Mouse (Mus musculus): ENCODE data around the gene Inpp4a.
A peak's percentile ranks its signal among the peaks of the same experiment; 100 is the strongest.

The Inpp4a gene

DNA sequence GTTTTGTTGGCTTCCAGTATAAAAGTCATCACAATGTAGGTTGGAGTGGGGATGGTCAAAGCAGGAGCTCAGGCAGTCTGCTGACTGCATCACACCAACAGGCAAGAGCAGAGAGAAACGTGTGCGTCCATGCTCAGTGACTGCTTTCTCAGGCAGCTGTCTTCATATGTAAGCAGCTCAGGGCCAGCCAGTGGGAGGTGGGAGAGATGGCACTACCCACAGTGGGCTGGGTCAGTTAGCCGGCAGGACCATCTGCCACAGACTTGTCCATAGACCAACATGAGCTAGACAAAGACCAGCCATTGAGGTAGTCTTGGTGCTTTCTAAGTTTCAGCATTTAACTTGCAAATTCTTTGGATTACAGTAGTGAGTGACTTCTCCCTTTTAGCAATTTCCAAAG lies 56.6 kb downstream of the Inpp4a start:
- no peak for DNase-seq (ENCODE audit: low read depth, low spot score)

DNA sequence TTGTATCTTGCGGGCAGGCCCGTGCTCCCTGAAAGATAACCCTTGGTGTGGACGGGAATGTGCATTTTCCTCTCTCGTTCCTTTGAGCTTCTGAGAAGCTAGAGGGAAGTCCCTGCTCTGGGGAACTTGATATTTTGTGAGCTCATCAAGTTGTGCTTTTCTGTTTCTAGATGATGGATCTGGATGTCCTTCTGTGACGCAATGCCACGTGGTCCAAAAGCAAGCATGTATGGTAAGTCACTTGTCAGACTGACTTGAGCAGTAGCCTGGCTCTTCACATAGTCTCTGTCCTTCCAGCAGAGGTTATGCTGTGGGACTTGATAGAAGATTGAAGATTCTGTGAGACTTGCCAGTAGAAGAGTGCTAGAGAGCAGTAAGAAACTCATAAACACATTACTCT lies 57.5 kb downstream of the Inpp4a start:
- no peak for DNase-seq (ENCODE audit: low read depth, low spot score)

DNA sequence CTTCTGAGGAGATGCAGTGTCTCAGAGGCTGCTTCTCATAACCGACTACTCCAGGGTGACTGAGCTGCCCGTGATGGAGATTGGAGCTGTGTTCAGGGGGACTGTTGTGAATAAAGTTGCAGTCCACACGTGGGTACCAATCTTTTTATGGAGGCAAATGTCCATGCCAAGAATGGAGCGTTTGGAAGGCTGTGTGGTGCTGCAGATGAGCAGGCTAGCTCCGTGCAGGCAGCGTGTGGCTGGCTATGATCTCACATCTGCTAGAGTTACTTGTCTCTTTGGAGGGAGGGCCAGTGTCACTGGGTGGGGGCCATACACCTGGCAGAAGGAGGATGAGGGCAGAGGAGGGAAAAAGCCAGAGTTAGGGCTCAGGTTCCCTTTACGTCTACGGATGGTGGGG lies 59.0 kb downstream of the Inpp4a start:
- DNase-seq (ENCODE audit: low read depth, low spot score) = no peak

DNA sequence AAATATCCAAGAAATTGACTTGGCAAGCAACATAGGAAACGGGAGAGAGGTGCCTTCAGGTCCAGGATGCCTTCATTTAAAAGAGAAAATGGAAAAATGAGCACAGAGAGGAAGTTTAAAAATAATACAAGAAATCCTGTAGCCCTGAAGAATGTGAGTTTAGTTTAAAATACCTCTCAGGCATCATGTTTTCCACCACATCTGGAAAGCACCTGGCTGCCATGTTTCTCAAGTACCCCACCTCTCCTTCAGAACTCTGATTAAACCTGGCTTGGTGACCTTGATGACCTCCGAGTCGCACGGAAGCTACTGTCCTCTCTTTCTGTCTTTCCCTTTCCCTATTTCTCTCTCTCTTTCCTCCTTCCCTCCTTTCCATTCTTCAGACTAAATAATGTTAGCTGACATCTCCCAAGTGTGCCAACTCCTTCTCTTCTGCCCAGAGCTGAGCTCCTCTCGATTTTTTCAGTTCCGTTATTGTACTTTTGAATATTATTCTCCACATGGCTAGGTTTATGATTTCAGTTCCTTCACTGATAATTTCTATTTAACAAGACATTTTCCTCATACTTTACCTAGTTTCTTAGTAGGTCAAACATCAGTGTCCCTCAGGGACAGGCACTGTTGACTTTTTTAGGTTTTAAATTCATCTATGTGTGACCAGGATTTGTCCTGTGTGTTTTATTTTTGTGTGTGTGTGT lies 59.9 kb downstream of the Inpp4a start:
- DNase-seq (ENCODE audit: low read depth, low spot score) = no peak

DNA sequence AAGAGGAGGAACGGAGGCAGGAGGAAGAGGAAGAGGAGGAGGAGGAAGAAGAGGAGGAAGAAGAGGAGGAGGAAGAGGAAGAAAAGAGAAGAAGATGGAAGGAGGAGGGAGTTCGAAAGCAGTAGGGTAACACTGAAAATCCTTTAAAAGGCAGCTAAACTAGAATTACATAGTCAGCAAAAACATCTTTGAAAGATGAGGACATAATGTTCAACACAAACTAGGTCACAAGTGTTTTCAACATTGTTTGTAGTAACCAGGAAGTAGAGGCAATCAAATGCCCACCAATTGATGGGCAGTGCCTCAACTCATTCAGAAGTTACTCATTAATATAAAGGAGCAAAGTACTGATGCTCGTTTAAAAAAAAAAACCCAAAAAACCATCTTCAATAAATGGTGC lies 61.1 kb downstream of the Inpp4a start:
- DNase-seq (ENCODE audit: low read depth, low spot score) = no peak

DNA sequence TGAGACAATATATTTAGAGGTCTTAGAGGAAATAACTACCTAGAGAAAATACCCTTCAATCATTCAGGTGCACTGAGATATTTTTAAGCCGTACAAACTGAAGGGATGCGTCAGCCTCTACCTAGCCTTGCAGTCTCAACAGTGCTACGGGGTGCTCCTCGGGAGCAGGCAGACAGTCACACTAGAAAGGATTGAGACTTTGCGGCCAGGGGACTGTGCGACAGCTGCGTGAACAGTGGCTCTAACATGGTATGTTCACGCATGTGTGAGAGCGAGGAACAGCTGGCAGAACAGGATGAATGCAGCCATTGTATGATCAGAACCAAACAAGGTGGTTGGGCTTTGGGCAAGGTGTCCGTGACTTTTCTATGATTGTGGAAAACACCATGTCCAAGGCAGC lies 63.1 kb downstream of the Inpp4a start:
- DNase-seq (ENCODE audit: low read depth, low spot score) = no peak

DNA sequence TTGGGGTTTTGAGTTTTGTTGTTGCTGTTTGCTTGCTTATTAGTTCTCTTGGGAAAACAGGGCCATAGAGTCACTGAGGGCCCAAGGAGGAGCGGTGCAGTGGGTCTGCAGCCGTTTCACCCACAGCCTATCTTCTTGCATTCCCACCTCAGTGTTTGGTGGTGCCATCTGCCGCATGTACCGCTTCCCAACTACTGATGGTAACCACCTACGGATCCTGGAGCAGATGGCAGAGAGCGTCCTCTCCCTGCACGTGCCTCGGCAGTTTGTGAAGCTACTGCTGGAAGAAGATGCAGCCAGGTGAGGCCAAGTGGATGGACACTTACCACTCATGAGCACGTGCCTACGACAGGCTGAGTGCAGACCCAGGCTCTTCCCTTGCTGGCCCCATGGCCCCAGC lies 68.5 kb downstream of the Inpp4a start:
- DNase-seq (ENCODE audit: low read depth, low spot score) = no peak

DNA sequence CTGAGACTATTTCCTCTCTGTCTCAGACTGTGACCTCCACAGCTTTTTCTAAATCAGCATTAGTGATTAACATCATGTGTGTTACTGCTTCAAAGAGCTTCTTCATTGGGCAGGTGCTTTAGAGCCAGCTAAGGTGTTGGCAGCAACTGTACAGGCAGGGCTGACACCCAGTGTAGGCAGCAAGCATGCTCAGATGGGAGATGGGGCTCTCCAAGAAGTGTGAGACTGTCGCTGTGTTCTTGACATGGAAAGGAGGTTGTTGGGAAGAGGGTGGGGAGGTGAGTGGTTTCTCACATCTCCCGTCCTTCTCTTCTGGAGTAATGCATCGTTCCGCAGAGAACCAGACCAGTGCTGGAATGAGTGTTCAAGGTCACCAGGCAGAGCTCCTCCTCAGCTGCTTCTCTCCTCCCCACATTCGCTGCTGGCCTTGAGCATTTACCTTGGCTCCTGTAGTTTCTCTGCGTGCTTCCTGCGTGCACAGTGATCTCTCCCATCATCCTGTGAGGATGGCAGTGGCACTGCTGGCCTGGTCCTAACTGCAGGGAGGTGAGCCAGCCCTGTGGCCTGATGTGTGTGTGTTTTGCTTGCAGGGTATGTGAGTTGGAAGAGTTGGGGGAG lies 69.2 kb downstream of the Inpp4a start:
- no peak for DNase-seq (ENCODE audit: low read depth, low spot score)

DNA sequence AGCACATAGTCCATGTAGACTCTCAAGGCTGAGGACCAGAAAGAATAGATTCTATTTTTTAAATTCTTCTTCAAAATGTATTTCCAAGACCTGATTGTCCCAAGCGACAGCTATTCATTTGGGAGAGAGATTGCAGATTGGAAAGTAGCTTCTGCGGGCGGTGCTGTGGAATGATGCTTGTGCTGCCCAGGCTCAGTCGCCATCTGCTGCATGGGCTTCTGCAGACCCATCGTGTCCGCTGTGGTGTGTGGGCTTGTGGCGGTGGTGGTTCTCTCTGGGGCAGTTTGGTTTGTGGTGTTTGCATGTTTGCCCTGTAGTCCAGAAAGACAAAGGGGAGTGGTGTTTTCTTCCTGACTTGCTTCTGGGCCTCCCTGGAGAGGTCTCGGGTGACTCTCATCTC lies 76.5 kb downstream of the Inpp4a start:
- no peak for DNase-seq (ENCODE audit: low read depth, low spot score)

DNA sequence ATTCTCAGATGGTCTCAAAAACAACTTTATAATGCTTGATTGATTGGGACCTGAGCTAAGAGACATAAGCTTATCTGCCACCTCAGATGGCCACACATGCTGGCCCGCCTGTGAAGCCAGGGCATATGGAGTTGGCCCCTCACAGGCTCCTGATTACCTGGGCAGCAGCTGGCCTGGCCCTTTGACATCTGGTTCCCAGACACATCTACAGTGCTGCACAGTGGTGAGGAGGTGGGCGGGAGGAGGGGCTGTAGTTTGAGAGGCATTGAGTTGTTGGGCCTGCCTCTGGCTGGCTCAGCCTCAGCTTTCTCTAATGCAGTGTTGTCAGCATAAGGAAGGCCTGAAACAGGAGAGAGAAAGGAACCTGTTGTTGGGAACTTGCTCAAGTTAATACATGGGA lies 77.1 kb downstream of the Inpp4a start:
- no peak for DNase-seq (ENCODE audit: low read depth, low spot score)

DNA sequence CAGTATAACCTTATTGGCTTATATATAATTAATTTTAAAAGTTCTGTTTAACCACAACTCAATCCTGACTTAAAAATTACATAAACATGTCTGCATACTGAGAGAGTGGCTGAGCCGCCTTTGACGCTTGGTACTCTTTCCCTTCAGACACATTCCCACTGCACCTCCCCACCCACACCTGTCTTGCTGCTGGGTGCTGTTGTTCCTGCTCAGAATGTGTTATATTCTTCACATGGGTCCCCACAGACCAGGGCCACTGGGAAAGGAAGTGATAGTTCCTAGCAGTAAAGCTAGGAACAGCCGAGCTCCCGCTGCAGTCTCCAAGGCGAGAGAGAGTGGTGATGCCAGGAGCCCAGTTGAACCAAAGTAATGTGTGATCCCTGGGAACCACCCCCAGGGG lies 78.4 kb downstream of the Inpp4a start:
- no peak for DNase-seq (ENCODE audit: low read depth, low spot score)

DNA sequence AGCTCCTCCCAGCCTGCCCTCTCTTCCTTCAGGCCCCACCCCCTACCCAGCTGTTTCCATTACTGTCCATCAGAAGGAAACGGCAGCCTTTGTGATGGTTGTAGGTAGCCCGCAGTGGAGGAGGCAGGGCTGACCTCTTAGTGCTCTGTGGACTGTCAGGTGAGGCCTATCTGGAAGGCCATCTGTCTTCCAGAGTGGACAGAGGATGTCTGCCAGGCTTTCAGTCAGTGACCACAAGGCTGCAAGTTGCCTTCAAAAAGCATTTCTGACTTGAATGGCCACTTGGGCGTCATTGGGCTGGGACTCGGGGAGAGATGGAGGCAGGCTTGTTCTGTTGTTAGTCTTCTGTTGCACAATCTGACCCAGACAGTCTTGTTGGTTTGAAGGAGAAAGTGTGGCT lies 79.9 kb downstream of the Inpp4a start:
- no peak for DNase-seq (ENCODE audit: low read depth, low spot score)

DNA sequence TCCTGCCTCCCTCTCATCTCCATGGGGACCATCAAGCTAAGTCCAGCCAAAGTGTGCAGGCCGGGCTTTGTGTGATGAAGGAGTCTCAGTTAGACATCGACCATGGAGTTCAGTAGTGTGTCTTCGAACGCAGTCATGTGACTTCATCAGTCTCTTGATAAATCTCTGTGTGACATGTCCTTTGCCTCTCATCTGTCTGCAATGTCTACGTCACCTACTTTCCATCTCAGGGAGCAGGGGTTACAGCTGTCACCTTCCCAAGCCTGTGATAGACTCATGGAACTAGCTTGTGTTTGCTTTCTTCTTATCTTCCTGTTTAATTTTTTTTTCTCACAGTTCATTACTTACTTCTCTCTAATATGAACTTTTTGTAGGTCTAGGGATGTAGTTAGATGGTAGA lies 81.2 kb downstream of the Inpp4a start:
- no peak for DNase-seq (ENCODE audit: low read depth, low spot score)

DNA sequence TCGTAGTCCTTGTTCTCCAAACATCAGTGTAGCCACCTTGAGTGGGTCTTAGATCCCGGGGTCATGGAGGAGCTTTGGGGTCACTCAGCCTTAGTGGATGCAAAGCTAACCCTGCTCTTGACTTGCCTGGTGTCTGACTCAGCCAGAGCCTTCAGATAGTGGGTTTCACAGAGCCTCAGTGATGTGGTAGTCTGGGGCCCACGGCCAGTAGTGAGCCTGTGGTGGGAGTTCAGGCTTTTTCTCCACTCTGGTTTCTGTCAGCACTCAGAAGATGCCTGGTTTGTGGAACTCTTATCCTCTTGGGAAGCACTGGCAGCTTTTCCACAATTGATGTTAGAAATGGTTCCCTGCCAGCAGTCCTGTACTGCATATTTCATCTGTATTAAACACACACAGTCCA lies 84.6 kb downstream of the Inpp4a start:
- no peak for DNase-seq (ENCODE audit: low read depth, low spot score)

DNA sequence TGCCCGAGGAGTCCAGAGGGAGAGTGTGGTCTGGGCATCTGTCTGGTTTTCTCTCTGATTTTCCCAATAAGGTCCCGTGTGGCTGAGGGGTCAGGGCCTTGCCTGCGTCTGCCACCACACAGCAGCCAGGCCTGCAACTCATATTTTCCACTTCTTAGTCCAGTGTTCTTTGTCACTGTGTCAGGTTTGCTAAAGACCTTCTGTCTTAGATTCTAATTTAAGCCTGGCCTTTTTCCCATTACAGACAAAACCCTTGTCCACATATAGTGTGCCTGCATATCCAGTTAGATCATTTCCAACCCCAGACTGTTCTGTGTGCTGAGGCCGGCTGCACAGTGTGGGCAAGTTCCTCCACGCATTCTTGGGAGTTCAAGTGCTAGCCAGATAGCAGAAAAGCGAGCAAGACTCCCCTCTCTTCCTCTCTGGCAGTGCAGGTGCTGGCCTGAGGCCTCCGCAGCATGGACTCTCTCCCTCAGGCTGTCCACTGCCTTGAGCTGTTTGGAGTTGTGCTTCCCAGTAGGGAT lies 86.8 kb downstream of the Inpp4a start:
- no peak for DNase-seq (ENCODE audit: low read depth, low spot score)

DNA sequence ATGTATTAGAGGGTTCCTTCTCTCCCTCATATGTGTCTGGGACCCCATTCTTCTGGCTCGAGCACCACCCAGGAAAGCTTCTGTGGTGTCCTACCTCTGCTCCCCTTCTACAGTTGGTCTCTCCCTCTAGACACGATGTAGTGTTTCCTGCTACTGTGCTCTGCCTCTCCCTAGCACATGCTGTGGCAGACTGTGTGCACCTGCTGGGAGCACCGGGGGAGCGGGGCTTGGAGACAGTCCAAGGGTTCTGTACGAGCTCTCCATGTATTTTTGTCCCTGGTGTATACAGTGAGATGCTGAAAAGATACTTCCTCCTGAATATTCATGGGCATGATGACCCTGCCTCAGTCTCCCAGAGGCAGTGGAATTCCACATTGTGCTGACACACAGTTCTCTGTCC lies 93.5 kb downstream of the Inpp4a start:
- DNase-seq (ENCODE audit: low read depth, low spot score) = no peak

DNA sequence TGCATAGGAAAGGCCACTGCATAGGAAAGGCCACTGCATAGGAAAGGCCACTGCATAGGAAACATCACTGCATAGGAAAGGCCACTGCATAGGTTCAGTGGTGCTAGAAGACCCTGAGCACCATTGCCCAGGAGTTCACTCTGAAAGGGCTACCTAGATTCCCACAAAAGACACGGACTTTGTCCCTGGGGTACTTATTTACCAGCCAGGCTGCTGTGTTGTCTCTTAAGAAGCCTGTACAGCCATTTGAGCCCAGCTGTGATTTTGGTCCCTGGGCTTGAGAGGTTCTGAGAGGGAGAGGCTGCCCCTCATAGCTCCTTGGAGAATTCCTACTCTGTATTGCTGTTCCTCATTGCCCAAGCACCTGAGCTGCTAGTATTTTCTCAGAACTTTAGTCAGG lies 96.8 kb downstream of the Inpp4a start:
- no peak for DNase-seq (ENCODE audit: low read depth, low spot score)

DNA sequence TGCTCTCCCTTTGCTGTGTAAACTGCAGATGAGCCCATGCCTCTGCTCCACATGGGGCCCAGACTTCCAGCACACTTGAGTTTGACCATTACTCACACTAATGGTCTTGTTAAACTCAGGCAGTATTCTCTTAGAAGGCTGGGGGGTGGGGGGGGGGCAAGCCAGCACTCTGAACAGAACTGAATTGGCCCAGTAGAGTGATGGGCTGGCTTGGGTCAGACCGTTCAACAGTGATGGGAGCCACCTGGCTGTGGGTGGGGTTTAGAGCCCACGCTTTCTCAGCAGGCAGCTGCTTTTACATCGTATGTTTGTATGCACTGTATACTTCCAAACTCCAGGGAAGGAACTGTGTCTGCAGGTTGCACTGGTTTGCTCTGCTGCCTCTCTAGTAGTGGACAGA lies 99.3 kb downstream of the Inpp4a start:
- DNase-seq (ENCODE audit: low read depth, low spot score) = no peak

DNA sequence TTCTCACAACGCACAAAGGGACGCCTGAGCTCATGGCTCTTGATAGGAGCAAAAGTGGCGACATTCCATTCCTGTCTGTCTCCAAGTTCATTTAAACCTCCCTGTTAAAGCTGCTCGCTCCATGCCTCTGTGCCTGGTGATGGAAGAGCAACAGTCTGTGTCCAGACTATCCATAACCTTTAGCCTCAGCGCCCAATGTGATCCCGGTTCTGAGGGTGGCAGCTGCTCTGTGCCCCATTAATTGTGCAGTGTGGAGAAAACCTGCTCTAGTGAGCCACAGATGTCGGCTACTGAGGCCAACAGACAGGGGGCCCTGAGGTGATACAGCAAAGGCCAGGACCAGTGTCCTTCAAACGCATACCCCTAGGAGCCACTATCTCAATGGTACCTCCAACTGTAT lies 100.1 kb downstream of the Inpp4a start:
- DNase-seq (ENCODE audit: low read depth, low spot score) = no peak

DNA sequence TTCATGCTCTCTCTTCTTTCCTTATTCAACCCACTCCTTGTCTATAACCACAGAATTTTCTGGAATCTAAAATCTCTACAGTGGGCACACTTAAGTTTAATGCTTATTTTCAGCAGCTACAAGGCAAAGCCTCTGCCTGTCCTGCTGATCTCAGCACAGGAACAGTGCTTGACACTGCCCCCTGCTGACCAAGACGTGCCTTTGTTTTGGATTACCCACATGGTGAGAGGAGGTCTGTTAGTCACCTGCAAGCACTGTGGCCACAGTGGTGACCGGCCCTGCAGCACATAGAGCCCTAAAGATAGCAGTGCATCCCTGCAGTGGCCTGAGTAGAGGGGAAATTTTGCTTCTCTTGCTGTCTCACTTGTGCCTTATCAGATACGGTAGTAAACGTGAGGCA lies 102.0 kb downstream of the Inpp4a start:
- DNase-seq (ENCODE audit: low read depth, low spot score) = peak; percentile 67

DNA sequence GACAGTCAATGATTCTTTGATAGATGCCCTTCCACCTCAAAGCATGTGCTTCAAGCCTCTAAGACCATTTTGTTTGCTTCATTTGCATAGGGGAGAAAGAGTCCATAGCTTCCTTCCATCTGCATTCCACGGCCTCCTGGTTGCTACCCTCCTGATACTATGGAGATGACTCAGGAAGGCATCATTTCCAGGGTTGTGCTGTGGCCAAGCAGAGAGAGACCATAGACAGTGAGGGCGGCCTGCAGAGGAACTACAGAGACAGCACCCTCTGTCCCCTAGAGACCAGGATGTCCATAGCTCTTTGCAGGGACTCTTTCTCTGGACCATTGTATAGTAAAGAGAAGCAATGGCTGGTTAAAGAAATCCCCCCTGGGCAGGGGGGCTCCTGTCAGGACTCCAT lies 105.5 kb downstream of the Inpp4a start:
- no peak for DNase-seq (ENCODE audit: low read depth, low spot score)

DNA sequence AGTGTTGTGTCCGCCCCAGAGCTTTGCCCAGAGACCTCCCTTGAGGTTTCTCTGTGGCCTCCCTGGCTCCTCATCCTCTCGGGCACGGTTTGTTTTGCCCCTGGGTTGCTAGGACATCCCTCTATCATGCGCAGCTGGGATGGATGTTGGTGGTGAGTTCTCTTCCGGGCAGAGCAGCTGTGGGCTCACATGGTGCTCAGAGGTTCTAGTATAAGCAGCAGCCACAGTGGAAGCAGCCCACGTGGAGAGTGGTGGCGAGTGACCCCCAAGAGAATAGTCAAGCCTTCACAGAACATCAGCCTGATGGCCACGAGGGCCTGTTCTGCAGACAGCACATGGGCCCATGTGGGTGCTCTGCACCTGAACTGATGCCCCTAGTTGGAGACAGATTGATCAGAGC lies 107.6 kb downstream of the Inpp4a start:
- no peak for DNase-seq (ENCODE audit: low read depth, low spot score)

DNA sequence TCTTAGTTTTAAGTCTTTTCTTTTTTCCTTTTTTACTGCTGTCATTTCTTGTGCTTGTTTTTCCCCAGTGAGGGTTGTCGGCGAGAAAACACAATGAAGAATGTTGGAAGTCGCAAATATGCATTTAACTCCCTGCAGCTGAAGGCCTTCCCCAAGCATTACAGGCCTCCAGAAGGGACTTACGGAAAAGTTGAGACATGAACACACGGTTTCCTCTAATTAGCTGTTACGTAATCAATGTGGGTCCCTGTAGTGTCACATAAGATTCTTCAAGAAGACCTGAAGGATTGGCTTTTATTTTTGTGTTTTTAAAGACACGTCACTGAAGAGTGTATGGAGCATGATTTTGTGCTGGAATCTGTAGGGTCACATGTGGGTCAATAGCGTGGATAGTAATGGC lies 108.4 kb downstream of the Inpp4a start:
- DNase-seq (ENCODE audit: low read depth, low spot score) = no peak

DNA sequence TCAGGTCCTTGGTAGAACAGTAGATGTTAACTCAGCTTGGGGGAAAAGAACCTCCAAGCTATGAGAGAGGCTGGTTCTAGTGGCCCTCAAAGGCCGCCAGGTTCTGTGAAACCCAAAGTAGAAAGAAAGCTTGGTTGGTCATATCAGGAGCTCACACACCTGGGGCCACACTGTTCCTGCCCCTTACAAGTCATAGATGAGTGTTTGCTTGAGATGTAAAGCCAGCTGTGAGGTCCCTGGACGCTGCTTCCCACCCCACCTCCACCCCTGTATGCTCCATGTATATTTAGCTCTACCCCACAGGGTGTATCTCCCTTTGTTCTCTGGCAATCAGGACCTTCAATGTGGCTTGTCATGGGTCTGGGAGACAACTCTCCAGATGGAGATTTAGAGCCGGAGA lies 109.0 kb downstream of the Inpp4a start:
- no peak for DNase-seq (ENCODE audit: low read depth, low spot score)

All from CD4-positive helper T cell, adult 2 months (primary cell).